Mouse (Mus musculus) heart, postnatal 4 days (tissue): ENCODE data around the gene Vipr2. TPM values are rescaled to one million over a fixed set of nuclear protein-coding genes. Genes with fewer than 3 reads are reported as not detected.
A peak's percentile ranks its signal among the peaks of the same experiment; 100 is the strongest.

Source experiments
- DNase-seq: peaks from one replicate; pipeline ENCODE4 v3.0.0; 2021
- total RNA-seq, 2 experiments: library from RNA; stranded (reverse); gene quantifications; 2 replicates each; pipeline ENCODE4 v1.2.3; 2021

Vipr2 gene
- 1 to 10 TPM; 1.9 to 2.4 TPM for total RNA-seq

DNA sequence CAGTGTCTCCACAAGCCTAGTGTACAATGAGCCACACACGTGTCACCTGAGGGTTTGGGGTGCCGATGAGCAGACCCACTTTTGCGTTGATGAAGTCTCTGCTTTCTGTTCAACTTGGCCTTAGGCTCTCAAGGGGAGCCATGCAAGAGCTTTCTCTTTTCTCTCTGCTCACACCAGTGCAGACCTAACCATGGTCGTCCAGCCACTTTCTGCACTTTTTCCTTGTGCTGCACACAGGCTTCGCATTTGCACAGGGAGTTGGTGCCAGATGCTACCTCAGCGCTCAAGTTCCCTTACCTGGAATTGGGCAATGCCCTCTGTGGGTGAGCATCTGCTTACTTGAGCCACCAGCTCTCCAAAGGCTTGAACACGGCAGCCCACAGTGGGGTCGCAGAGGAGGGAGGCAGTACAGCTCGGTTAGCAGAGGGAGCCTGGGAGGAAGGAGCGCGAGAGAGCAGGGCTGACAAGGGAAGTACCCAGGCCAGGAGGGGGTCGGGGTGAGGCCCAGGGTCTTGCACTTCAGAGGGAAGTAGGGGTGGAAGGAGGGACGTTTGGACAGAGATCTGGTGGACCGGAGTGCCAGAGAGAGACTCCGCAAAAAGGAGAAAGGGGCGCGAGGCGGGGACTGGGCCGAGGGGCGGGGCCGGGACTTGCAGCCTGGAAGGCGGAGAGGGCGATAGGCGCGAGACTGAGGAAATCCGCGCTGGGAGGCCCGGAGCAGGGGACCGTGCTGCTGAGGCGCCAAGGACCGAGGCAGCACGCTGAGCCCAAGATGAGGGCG, at the start of gene Vipr2:
Gene Vipr2, plus strand, starts transcription at position 653 of the 781 bp plus-strand sequence.
- peak; percentile 71 for DNase-seq

DNA sequence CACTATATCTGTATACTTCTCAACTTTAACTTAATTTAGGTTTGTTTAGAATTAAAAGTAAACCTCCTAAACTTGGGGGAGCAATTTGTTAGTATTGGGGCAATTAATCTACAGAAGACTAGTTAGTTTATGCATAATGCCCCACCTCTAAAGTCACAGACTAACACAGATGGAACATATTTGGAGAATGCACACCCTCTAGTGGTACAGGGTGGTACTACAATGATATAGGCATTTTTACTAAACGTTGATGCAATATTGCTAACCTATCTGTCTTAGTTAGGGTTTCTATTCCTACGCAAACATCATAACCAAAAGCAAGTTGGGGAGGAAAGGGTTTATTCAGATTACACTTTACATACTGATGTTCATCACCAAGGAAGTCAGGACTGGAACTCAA, 49.4 kb upstream of the Vipr2 start:
- no peak for DNase-seq

DNA sequence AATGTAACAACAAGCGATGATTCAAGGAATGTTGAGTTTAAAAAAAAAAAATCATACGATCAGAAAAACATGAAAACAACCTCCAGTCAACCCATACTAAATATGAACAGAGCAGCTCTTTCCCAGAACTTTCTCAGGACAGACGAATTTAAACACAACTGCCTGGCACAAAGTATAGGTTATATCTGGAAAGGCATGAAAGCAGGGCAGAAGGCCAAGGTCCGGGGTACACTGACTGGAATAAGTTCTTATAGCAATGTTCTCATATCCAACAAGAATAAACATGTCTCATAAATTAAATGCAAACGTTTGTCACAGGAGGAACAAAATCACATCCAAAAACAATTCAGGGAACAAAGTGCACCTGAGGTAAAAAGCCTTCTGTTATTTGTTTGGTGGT, 42.2 kb upstream of the Vipr2 start:
- peak; percentile 20 for DNase-seq

DNA sequence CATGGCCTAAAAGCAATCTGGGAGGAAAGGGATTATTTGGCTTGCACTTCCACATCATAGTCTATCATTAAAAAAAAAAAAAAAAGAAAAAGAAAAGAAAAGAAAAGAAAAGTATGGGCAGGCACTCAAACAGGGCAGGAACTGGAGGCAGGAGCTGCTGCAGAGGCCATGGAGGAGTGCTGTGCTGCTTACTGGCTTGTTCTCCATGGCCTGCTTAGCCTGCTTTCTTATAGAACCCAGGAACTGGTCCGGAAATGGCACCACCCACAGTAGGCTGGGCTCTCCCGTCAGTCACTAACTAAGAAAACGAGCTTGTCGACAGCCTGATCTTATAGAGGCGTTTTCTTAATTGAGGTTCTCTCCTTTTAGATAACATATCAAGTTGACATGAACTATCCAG, 32.7 kb upstream of the Vipr2 start:
- no peak for DNase-seq

DNA sequence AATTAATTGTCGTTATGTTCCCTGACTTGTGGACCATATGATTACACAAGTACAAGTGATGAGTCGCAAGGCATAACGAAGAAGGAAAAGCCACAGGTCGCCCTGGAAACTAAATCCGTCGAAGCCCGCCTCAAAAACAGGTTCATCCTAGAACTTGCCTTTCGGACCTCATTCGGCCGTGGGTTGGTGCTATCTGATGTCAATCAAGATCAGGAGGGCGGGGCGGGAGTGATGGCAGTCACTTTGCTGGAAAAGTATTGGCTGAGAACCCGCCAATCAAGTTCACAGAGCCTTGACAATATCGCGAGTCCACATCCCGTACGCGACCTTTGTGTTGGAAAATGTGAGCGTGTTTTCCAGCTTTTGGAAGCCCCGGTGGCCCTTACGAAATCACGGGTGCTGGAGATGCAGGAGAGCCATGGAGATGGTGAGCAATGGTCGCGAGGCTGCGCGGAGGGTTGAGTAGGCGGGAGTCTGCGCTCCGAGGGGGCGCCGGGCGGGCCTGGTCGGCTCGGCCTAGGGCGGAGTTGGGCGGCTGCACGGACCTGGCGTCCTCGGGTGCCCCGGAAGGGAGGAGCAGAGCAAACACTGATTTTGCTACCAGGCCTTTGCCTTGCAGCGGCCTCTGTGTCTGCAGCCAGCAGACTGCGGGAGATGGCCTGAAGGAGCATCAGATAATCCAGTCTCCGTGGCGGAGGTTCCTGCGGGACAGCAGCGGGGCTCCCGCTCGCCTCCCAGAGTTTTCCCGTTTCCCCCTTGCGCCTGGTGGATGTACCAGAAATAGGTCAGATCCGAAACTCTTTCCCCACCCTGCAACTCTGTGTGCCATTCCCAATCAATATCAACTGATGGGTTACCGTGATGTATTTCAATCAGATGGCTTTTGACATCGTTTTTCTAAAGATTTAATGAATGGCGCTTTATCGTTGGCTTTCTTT, 29.8 kb upstream of the Vipr2 start, which contains the start of gene Zfp386:
Gene Zfp386, plus strand, starts transcription at position 285 of the 938 bp plus-strand sequence.
- DNase-seq, result peak; percentile 99

DNA sequence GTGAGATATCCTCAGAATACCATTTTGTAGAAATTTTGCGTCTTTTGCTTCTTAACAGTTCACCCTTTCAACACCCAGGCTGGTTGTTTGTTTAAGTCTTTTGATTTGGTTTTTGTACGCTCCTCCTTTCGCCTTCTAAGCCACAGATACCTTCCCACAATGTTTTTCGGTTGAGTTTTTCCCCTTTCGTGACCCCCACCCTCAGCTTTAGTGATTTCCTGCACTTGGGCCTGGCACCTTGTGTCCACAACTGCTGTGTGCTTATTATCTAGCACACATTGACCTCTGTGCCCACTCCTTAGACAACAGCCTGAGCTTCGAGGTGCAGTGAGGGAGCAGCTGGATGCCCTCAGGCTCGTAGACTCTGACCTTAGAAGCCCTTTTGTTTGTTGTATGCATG, 28.8 kb upstream of the Vipr2 start:
- DNase-seq, result no peak

DNA sequence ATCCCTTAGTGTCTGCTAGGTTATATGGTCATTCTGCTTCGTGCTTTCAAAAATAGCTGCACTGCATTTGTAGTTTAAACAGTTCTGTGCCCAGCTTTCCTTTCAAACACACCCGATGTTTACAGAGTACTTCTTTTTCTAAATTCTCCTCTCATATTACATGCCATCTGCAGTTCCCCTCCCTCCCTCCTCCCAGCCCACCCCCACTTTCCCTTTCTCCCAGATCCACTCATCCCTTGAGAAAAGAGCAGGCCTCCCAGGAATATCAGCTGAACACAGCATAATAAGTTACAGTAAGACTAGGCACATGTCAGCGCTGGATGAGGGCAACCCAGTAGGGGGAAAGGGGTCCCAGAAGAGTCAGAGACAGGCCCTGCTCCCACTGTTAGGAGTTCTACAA, 28.3 kb upstream of the Vipr2 start:
- no peak for DNase-seq

DNA sequence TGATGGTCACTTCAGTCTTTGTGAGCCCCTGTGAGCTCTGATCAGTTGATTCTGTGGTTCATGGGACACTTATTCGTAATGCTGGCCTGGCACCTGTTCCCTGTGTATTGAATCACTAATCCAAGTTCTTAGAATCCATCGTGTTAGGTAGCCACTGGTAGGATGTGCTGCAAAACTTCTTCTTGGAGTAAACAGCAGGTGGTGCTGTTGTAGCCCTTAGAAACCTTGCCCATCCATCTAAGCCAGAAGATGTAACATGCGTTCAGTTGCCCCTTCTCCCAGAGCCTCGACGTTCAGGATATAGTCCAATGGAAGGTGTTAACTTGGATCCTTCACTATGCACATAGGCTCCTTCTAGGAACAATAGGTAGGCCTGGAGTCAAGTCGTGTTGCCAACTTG, 27.8 kb upstream of the Vipr2 start:
- no peak for DNase-seq

DNA sequence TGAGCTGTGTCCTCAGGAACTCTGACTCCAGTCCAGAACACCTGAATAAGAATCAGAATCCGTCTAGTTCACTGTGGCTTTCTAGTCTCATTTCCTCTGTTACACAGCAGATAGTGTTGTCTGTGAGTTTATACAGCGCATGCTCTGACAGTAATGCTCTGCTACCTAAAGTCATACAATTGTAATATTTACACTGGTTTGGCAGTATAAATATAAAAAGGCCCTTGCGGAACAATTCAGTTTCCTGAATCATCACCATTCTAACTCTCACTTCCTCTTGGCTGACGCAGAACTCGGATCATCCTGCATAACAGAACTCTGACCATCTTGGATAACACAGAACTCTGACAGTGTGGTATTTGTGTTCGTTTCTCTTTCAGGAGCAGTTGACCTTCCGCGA, 23.2 kb upstream of the Vipr2 start:
- no peak for DNase-seq

DNA sequence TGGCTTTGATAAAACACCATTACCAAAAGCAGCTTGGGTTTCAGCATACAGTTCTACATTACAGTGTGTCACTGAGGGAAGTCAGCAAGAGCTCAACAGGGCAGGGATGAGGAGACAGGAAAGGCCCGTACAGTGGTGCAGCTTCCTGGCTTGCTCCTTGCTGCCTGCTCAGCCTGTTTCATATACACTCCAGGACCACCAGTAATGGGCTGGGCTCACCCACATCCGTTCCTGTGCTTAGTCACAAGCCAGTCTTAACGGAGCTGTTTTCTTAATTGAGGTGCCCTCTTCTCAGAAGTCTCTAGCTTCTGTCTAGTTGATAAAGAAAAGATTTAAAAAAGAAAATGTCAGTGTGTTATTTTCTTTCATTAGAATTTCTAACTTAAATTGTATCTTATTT, 21.4 kb upstream of the Vipr2 start:
- no peak for DNase-seq

DNA sequence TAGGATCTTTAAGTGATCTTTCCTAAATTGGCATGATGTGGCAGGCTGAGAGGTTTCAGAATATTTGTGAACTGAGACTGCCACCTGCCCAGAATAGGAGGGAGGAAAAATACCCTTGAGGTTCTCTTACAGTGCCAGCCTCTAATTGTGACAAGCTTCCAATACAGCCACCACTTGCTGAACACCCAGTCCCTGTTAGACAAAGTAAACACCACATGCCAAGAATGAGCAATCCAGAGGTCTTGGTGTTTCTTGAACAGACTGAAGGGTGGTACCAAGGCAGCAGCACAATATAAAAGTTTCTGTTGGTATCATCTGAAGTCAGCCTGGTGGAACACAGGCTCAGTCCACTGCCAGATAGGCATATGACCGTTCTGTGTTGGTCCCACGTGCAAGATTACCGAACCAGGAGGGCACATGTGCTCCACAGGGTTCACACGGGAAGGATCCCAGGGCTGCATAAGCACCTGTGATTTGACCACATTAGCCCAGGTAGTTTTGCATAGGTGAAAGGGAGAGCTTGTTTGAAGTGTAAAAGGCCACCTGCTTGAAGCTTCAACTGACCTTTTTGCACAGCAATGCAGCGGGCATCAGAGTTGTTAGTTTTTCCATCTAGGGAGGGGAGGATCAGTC, 15.8 kb upstream of the Vipr2 start:
- DNase-seq, result no peak

DNA sequence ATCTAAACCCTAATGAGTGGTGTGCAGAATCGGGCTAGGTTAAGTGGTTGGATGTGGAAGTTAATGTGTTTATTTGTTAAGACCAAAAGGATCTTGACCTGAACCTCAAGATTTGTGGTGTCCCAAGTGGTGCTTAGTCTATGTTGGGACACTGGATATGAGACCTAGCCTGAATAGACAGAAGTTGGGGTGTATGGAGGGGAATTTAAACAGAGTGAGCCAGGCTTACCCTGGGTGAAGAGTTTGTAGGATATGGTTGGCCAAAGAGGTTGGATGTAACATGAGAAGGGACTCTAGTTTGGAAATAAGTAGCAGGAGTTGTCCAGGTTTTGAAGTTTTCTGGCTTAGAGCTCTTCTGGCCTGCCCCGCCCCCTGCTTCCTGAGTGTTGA, 15.3 kb upstream of the Vipr2 start:
- DNase-seq, result no peak

DNA sequence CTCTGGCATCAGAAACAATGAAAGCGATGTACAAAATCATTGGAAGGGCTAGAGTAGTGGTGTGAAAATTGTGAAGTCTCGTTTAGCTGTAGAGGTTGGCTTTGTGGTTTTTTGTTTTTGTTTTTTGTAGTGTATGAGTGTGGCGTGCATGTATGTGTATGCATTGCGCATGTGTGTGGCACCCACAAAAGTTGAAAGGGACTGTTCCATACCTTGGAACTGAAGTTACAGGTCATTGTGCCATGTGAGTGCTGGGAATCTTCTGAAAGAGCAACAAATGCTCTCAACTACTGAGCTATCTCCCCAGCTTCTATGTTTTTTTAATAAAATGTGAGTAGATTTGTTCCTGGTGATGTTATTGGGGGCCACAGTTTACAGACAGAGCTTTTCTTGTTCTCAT, 14.5 kb upstream of the Vipr2 start:
- no peak for DNase-seq

DNA sequence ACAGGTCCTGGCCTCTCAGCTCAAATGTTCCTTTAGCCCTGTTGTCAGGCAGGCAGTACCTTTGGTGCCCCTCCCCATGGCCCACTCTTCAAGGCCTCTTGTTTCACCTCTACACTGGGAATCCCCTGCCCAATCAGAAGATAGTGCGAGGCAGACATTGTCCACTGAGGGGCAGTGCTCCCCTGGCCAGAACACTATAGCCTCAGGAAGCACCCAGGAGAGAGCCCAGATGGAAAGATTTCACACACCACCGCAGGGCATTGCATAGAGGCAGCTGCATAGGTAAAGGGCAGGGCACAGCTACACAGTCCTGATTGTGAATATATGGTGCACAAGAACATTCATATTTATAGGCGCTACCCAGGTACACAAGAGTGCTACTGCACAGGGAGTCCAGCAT, 6.5 kb upstream of the Vipr2 start:
- peak; percentile 39 for DNase-seq

DNA sequence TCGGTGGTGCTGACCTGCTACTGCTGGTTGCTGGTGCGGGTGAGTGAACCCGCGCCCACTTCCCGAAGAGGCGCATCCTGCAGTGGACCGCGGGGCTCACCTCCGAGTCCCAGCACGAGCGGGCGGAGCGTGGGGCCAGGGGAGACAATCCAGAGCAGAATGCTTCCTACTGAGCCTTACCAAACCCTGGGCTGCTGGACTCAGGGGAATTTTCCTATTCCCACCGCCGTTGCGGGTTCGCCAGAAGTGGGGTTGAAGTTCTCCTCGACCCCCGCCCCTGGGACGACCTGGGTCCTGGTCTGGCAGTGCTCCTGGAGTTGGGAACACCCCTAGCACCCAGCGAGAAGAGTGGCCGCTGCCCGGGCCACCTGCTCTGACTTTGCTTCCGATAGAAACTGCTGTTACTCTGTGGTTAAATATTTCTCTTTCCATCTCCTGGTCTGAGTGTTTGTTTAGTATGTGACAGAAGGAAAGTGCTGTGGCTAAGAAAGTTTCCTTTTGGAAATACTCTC, 385 bp downstream of the Vipr2 start:
- DNase-seq, result no peak

DNA sequence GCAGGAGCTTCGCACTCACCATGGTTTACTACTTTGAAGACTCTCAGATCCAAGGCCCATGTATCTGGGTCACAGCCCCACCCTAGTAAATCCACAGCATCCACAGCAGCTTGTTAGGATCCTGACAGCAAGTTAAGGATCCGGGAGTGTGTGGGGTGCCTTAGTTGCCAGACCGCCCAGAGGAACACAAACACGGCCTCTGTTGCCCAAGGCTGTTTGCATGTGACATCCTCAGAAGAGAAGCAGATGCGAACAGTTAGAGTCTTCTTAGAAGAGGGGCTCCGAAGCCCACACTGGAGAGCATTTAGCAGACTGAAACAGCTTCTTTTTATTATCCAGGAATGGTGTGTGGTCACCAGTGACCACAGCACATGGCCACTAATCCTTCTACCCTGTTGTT, 5.6 kb downstream of the Vipr2 start:
- no peak for DNase-seq

DNA sequence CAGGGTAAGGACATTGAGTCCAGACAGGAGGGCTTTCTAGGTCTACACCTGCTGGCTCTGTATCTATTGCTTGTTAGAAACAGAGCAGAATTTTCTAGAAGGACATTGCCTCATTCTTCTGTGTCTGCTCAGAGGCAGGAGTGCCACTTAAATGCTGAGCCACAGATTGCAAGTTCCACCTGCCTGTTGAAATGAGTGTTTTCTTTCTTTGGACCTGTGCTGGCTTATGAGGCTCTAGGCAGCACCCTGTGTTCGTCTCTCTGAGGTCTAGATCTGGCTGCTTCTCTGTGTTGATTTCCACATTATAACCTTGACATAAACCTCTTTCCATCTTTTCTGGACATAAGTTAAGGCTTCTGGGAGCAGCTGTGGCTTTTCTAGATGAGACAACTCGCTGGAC, 6.8 kb downstream of the Vipr2 start:
- DNase-seq, result no peak

DNA sequence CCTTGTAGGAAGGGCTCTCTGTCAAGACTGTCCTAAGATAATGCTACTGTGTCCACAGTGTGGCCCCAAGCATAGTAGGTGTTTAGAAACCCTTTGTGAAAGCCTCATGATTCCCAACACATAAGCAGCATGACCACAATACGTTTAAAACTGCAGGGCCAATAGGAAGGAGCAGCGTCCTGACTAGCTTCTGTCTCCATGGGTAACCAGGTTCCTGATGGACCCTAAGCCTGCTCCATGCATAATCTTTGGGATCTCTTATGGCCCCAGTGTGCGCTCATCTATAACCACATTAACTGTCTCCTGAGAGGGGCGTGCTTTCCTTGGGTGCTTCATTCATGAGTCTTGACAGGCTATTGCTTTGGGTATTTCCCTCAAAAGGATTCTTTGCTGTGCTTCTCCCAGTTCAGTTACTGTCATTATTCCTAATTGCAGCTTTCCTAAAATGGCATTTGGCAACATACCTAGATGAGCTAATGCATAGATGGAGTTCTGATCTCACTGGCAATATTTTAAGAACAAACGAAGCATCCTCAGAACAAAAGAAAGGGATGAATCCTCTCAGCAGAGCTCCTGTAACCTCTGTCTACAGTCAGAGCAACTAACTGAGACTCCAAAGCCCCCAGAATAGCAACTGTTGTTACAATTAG, 9.6 kb downstream of the Vipr2 start:
- no peak for DNase-seq

DNA sequence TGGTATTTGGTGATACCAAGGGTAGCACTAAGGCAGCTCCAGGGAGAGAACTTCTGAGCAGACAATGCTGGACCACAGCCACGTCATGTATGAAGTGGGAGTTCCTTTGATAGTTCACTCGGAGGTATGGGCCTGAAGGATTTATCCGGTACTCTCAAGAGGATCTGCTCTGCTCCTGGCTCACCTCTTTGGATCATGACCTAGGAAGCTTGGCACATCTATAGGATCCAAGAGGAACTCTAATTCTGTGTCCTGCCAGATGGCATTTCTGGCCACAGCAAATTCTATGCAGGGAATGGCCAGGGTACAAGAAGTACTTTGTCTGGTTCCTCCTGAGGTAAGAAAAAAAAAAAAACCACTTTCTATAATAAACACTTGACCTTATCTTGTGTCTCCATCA, 12.3 kb downstream of the Vipr2 start:
- DNase-seq, result no peak

DNA sequence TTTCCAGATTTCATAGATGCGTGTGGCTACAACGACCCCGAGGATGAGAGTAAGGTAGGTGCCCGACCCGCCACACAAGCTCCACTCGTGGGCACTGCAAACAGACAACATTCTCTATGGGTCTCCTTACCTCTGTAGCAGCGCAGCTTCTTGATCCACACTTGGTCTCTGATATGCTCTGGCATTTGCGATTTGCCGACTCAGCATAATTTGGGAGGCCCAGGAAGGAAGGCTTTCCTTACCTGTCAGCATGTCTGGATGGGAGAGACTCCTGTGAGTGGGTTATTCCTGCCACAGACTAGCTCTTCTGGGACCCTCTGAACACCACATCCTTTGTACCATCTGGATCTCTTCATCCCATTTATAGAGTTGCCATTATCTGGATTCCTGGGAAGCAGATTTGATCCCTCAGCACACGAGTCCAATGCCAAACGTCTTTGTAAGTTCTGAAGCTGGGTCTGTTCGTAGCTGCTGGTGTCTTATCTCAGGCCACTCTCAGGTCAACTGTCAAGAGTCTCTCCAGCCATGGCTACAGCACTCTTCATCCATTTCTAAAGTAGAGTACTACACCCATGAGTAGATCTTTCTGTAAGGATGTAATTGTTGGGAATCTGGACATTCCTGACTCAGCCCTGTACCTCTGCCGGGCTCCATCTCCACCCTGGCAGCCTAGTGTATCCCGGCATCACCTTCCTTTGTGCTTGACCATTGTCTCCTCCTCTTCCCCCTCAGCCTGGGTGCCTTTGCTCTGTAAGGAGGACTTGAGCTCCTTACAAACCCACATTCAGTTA, 17.4 kb downstream of the Vipr2 start:
- DNase-seq, result no peak

DNA sequence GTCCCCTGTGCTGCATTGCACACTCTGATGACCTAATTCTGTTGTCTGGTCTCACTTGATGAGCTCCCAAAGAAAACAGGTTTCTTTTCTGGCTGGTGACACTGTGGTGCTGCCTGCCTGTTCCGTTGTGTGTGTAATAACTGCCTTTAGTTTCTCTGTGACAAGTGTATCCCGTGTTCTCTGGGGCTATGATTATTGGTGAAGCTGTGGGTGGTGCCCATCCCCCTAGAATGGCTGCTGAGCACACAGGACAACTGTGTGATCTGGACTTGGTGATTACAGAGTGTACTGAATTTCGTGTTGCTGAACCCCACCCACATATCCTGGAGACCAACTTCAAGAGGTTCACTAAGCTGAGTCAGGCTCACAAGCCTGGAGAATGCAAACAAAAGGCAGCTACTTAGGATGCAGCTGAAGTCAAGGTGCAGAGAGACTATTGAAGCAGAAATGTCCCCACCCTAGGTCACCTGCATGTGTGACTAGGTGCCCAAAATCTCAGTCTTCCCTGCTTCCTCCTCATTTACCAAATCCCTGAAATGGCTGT, 18.9 kb downstream of the Vipr2 start:
- no peak for DNase-seq
